Mouse (Mus musculus): ENCODE results near the gene Tfap2e. TPM values are rescaled to one million over a fixed set of nuclear protein-coding genes. Genes with fewer than 3 reads are reported as not detected.

Gene Tfap2e
- polyA plus RNA-seq, 1 experiment from 2014 or later = not detected

DNA sequence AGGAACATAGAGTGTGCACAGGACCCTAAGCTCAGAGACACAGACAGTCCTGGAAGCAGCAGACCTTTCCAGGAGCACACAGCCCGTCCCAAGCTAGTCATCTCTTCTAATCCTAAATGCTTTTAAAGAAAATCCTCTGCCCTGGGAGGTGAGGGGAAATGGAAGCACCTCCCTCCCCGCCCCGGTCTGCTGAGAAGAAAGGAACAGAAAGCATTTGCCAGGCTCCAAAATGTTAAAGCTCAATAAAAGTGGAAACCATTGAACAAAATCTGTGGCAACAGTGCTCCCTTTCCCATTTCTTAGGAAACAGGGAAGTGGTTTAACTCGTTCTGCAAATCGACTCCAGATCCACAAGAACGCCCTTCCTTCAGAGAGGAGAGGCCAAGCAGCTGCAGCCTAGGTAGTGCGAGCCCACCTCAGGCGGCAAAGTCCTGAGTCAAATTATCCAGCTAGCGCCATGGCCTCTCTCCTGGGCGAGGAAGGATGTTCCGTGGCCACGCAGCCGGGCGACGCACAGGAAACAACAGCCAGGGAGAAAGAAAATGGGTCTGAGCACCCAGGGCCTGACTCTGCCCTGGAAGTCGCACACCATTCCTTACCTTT is 1.9 kb downstream of the Tfap2e start:
- TF ChIP-seq CTCF (IDR thresholded peaks at IDR 0.05) = no peak
- TF ChIP-seq EP300 (IDR thresholded peaks at IDR 0.05) = no peak
- WGBS = 3% methylated on average over 16 of the region's 16 CpGs
- Histone ChIP-seq H3K27ac (ENCODE audit: low read length) (no peak overlapping the region), H3K4me3 (ENCODE audit: low read depth, low read length) (no peak overlapping the region), H3K9me3 (ENCODE audit: low read length) (no peaks in the 10 kb centered on the region), H3K4me2 (replicated peaks; ENCODE audit: low read depth, low read length) (no peak overlapping the region), H3K27me3 (replicated peaks; ENCODE audit: insufficient read depth, low read length) (peaks cover 77% of the 10 kb centered on the region), H3K36me3 (ENCODE audit: insufficient read depth, low read length) (no peaks in the 10 kb centered on the region), H3K9ac (replicated peaks; ENCODE audit: low read depth) (no peak overlapping the region), H3K4me1 (ENCODE audit: insufficient read depth, low read depth, low read length) (peaks cover 5% of the 10 kb centered on the region; the same call in 1 of the 2 replicates)
- no peak for DNase-seq (ENCODE audit: low spot score)
- no peak for ATAC-seq

- Histone ChIP-seq H3K4me3 (ENCODE audit: low read depth, low read length) (no peak overlapping the region), H3K36me3 (ENCODE audit: insufficient read depth, low read length) (no peaks in the 10 kb centered on the region), H3K4me2 (replicated peaks; ENCODE audit: low read depth, low read length) (no peak overlapping the region; the same call in 1 of the 2 replicates), H3K27ac (ENCODE audit: low read length) (no peak overlapping the region), H3K9ac (replicated peaks; ENCODE audit: low read depth) (no peak overlapping the region), H3K4me1 (ENCODE audit: insufficient read depth, low read depth, low read length) (peaks cover 5% of the 10 kb centered on the region; the same call in 1 of the 2 replicates), H3K9me3 (ENCODE audit: low read length) (no peaks in the 10 kb centered on the region), H3K27me3 (replicated peaks; ENCODE audit: insufficient read depth, low read length) (peaks cover 69% of the 10 kb centered on the region)
- ATAC-seq (no peak), DNase-seq (ENCODE audit: low spot score) (no peak)
- WGBS = 5% methylated on average over 26 of the region's 26 CpGs
- TF ChIP-seq EP300 (IDR thresholded peaks at IDR 0.05) = no peak
- no peak for TF ChIP-seq CTCF (IDR thresholded peaks at IDR 0.05)
These were observed 3.3 kb downstream of the Tfap2e start for GRCm38 (mm10) chr4:126732531-126733380.

- Histone ChIP-seq H3K9me3 (ENCODE audit: low read length) (no peaks in the 10 kb centered on the region), H3K4me1 (ENCODE audit: insufficient read depth, low read depth, low read length) (peaks cover 5% of the 10 kb centered on the region; the same call in 1 of the 2 replicates), H3K27ac (ENCODE audit: low read length) (no peak overlapping the region), H3K4me2 (replicated peaks; ENCODE audit: low read depth, low read length) (no peak overlapping the region; the same call in 1 of the 2 replicates), H3K27me3 (replicated peaks; ENCODE audit: insufficient read depth, low read length) (peaks cover 67% of the 10 kb centered on the region), H3K4me3 (ENCODE audit: low read depth, low read length) (no peak overlapping the region), H3K36me3 (ENCODE audit: insufficient read depth, low read length) (no peaks in the 10 kb centered on the region), H3K9ac (replicated peaks; ENCODE audit: low read depth) (no peak overlapping the region)
- ATAC-seq (no peak), DNase-seq (ENCODE audit: low spot score) (no peak)
- TF ChIP-seq CTCF (IDR thresholded peaks at IDR 0.05) (no peak), EP300 (IDR thresholded peaks at IDR 0.05) (no peak)
- 2% methylated on average over 18 of the region's 18 CpGs for WGBS
These were observed 3.9 kb downstream of the Tfap2e start for GRCm38 (mm10) chr4:126732111-126732510.

DNA sequence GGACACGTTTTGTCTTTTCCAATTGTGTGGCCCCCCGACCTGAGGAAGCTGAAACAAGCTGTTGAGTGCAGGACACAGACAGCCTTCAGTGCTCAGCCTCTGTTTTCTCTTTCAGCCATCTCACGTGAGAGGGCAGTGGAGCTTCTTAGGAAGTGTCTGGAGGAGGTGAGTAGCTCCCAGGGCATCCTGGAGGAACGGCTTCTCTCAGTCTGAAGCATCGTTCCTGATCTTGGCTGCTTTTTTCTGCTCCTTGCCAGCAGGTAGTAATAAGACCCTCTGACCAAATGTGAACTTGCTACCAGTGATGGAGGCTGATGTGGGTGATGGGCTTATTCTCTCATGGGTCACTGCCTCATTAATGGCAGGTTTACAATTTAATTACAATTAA is 28.6 kb downstream of the Tfap2e start:
- WGBS = 86% methylated on average over 5 of the region's 5 CpGs

DNA sequence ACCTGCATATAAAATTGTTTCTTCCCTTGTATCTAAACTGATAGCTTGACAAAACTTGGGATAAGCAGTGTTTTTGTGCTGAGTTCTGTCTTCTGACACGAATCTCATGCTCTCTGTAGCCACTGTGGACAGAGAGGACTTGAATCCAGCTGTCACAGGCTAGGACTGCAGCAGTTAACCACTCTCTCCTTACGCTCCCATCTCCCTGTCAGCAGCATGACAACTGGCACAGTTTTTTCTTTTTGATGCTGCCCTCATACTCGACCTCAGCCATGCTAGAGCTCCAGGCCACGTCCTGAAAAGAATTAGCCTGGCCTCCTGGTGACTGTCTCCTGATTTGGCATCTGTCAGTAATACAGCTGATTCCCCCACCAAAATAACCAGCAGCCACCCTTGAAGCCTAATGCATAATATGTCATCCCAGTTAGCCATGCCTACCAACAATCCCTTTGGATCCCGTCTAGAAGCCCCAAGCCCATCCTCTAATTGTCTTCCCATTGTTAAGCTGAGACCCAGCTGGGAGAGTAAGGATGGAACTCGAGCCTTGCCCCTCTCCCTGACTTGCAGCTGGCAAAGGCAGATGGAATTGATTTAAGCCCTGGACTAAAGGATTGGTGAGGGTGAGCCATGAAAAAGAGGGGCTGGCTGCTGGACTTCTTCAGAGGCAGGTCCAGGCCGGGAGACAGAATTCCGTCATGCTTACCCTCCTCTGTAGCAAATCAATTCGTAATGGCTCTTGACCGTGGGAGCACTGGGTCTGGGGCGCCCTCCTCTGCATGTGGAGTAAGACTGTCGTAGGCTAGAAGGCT is 29.2 kb downstream of the Tfap2e start:
- peaks cover 42% of the 10 kb centered on the region for H3K36me3 ChIP-seq (ENCODE audit: insufficient read depth, low read length)
- no peaks in the 10 kb centered on the region for H3K4me1 ChIP-seq (ENCODE audit: insufficient read depth, low read depth, low read length)
- H3K4me3 ChIP-seq (ENCODE audit: low read depth, low read length) = no peak overlapping the region
- H3K27me3 ChIP-seq (replicated peaks; ENCODE audit: insufficient read depth, low read length) = no peaks in the 10 kb centered on the region
- H3K4me2 ChIP-seq (replicated peaks; ENCODE audit: low read depth, low read length) = no peak overlapping the region
- no peak for ATAC-seq
- H3K27ac ChIP-seq (ENCODE audit: low read length) = no peak overlapping the region
- 84% methylated on average over 12 of the region's 12 CpGs for WGBS
- no peak for TF ChIP-seq CTCF (IDR thresholded peaks at IDR 0.05)
- no peak for TF ChIP-seq EP300 (IDR thresholded peaks at IDR 0.05)
- DNase-seq (ENCODE audit: low spot score) = no peak
- no peak overlapping the region for H3K9ac ChIP-seq (replicated peaks; ENCODE audit: low read depth)
- H3K9me3 ChIP-seq (ENCODE audit: low read length) = no peaks in the 10 kb centered on the region

More for the DNA sequence above, 28.6 kb downstream of the Tfap2e start:
- no peak for TF ChIP-seq EP300 (IDR thresholded peaks at IDR 0.05)
- no peak for TF ChIP-seq CTCF (IDR thresholded peaks at IDR 0.05)
- no peak for ATAC-seq
- Histone ChIP-seq H3K4me1 (ENCODE audit: insufficient read depth, low read depth, low read length) (no peaks in the 10 kb centered on the region), H3K4me2 (replicated peaks; ENCODE audit: low read depth, low read length) (no peak overlapping the region), H3K9me3 (ENCODE audit: low read length) (no peaks in the 10 kb centered on the region), H3K27ac (ENCODE audit: low read length) (no peak overlapping the region), H3K36me3 (ENCODE audit: insufficient read depth, low read length) (peaks cover 38% of the 10 kb centered on the region), H3K4me3 (ENCODE audit: low read depth, low read length) (no peak overlapping the region), H3K9ac (replicated peaks; ENCODE audit: low read depth) (no peak overlapping the region), H3K27me3 (replicated peaks; ENCODE audit: insufficient read depth, low read length) (no peaks in the 10 kb centered on the region)
- no peak for DNase-seq (ENCODE audit: low spot score)

DNA sequence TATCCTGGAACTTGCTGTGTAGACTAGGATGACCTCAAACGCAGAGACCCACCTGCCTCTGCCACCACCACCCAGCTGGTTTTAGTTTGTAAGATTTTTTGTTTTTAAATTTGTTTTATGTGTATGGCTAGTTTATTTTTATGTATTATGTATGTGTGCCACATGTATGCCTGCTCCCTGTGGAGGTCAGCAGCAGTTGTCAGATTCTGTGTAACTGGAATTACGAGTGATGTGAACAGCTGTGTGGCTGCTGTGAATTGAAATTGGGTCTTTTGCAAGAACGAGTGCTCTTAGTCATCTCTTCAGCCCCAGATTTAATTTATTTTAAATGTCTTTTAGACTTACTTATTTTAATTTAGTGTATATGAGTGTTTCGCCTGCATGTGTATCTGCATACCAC is 39.1 kb downstream of the Tfap2e start:
- Histone ChIP-seq H3K9me3 (ENCODE audit: low read length) (no peaks in the 10 kb centered on the region), H3K4me2 (replicated peaks; ENCODE audit: low read depth, low read length) (no peak overlapping the region), H3K36me3 (ENCODE audit: insufficient read depth, low read length) (peaks cover 6% of the 10 kb centered on the region; the same call in 1 of the 2 replicates), H3K27ac (ENCODE audit: low read length) (no peak overlapping the region), H3K9ac (replicated peaks; ENCODE audit: low read depth) (no peak overlapping the region), H3K27me3 (replicated peaks; ENCODE audit: insufficient read depth, low read length) (no peaks in the 10 kb centered on the region), H3K4me1 (ENCODE audit: insufficient read depth, low read depth, low read length) (no peaks in the 10 kb centered on the region), H3K4me3 (ENCODE audit: low read depth, low read length) (no peak overlapping the region)
- DNase-seq (ENCODE audit: low spot score) (no peak), ATAC-seq (no peak)
- TF ChIP-seq EP300 (IDR thresholded peaks at IDR 0.05) (no peak), CTCF (IDR thresholded peaks at IDR 0.05) (no peak)
- WGBS = 91% methylated on average over 4 of the region's 4 CpGs
